Mouse (Mus musculus): ENCODE data around the gene Fezf2. TPM values are rescaled to one million over a fixed set of nuclear protein-coding genes. Genes with fewer than 3 reads are reported as not detected.

Gene Fezf2
- total RNA-seq (2021) = 10 to 100 TPM; 53.3 to 54.3 TPM

DNA sequence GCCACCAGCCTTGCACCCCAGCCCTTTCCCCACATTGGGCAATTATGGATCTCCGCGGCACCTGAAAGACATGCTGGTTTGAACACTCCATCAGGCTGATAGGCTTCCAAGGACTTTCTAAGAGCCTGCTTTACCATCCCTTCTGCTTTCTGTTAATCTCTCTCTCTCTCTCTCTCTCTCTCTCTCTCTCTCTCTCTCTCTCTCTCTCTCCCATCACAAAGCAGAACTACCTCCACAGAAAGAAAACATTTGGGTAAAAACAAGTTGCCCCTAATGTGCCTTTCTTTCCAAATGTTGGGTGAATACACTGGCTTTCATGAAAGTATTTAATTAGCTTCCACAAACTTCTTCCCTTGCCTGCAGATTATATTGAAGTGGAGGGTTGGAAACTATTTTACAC is at the start of gene Fezf2:
Fezf2 (minus strand) TSS at position 101 of the 400 bp plus-strand sequence.
- intact Hi-C loops (cut with DNase I) = loop anchor here (10.0 kb wide), 1 partner anchor 167 kb away; no protein-coding TSS in a partner anchor
- no peak for DNase-seq

DNA sequence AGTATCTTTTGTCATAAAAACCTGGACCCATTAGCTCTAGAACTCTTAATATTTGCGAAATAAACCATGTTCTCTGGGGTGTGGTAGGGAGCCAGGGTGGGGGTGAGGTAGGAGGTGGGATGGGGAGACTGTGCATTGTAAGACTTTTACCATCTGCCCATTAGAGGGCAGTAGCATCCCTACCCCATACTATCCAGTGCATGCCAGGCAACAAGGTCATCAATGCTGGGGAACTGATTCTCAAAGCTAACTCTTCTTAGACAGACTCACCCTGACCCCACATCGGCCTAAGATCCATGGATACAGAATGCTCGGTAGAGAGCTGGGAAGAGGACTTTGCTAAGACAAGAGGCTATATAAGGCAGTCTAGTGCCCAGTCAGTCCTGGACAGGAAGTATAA is 49.6 kb upstream of the Fezf2 start:
- no peak for DNase-seq
- intact Hi-C loops (cut with DNase I) = no loop called here

DNA sequence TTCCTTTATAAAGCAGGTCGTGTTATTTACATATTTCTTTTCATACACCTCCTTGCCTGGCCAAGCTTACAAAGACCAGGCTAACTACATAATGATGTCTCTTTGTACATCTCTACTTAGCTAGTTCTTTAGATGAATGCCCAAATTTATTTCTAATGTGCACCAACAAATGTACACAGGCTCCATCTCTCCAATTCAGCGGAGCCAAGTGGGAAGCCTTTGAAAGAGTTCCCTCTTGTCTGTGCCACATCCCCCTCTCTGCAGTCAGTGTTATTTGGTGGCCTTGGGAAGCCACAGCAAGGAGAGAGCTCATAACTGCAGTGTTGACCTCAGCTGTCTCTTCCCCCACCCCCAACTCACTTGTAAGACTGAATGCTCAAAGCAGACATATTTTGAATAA is 46.3 kb upstream of the Fezf2 start:
- DNase-seq = no peak
- intact Hi-C loops (cut with DNase I) = no loop called here

DNA sequence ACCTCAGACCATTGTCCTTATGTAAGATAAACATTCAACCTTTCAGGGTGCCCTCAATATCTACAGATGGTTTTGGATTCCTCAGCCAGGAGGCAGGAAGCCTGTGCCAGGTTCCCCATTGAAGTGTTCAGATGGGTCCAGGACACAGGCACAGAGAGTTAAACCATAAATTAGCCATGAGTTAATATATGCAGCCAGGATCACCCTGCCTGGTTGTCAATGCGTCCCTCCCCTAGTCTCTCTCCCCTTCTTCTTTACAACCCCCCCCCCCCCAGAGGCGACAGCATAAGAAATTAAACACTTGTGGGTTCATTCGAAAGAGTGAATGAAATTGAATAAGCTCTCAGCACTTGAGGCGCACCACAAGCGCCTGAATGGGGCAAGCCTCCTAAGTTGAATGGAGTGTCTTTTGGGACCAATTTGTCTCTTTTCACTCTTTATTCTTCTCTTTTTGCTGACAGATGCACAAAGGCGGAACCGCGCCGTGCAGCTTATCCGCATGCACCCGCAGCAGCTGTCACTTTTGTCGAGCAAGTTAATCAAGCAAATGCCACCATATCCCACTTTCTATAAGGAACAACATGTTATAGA is 45.4 kb upstream of the Fezf2 start:
- intact Hi-C loops (cut with DNase I) = no loop called here
- DNase-seq = peak; percentile 49

DNA sequence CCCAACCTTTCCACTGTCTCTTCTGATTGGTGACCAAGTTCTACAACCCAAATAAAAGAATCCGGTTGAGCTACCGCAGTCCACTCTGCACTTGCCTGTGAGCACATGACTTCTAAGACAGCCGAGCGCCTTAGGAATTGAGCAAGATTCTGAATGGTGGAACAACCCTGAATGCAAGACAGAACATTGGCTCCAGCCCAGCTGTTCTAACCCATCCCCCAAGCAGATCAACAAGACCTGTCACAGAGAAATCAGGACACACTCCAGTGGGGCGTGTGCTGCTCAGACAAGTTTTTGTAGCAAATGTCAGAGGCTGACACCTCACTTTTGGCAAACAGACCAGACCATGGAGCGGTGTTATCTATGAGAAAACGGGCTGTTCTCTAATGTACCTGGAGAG is 43.2 kb upstream of the Fezf2 start:
- peak; percentile 56 for DNase-seq
- intact Hi-C loops (cut with DNase I) = no loop called here

DNA sequence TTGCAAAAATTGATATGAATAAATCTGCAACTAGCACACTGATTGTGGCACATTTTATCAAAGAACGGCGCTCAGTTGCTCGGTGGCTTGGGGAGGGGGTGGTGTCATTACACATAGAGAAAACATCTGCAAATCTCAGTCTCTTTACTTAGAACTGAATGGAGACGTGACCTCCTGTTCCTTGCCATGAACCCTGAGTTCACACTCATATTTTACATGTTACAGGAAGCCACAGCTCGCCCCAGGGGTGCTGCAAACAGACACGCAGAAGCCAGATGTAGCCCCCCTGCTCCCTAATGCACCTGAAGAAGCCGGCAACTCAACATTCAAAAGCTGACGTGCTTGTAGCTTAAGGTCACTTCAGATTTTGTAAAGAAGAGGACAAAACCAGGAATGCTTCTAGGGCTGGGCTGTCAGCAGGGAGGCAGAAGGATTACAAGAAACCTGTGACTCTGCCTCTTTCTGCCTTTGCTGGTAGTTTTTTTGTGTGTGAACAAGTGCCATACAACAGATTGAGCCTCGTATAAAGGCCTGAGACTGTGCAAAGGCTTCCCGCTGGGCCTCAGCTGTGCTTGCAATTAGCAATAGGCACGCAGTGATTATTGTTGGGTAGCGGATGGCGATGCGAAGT is 40.9 kb upstream of the Fezf2 start:
- intact Hi-C loops (cut with DNase I) = no loop called here
- DNase-seq = peak; percentile 94

DNA sequence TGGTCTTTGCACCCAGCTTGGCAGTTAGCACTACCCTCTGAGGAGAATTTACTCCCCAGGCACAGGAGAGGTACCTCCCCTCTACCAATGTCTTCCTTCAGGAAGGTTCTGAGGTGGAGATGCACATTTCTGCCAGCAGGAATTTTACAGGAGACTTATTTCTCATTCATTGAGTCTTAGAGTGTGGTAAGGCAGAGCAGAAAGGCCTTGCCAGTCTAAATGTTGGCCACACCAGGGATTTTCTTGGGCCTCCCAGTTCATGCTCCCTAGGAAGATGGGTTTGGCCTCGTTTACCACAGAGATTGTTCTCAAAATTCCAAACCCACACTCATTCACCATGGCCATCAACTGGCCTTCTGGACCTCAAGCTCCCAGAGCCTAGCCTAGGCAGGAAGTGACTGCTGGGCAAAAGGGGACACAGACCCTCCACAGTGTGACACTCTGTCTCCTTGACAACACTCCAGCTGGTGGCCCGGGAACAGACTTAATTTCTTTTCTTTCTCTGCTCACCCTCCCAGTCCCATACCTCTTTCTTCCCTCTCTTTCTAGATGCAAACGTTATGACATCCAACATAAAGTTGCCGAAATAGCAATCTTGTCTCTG is 40.3 kb upstream of the Fezf2 start:
- intact Hi-C loops (cut with DNase I) = no loop called here
- peak; percentile 51 for DNase-seq

DNA sequence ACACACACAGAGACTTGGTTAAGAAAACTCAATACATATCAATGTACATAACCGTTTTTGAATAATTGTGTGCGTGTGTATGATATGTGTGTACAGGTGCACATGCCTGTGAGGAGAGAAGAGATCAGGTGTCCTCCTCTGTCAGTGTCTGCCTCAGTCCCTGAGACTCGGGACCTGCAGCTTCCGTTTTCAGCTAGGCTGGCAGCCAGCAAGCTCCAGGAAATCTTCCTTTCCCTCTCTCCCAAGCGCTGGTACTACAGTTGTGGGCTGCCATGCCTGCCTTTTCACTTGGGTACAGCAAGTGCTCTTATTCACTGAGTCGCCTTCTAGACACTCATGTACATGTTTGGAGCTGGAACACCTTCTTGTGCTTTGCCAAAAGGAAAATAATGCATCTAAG is 39.2 kb upstream of the Fezf2 start:
- DNase-seq = peak; percentile 38
- intact Hi-C loops (cut with DNase I) = no loop called here

DNA sequence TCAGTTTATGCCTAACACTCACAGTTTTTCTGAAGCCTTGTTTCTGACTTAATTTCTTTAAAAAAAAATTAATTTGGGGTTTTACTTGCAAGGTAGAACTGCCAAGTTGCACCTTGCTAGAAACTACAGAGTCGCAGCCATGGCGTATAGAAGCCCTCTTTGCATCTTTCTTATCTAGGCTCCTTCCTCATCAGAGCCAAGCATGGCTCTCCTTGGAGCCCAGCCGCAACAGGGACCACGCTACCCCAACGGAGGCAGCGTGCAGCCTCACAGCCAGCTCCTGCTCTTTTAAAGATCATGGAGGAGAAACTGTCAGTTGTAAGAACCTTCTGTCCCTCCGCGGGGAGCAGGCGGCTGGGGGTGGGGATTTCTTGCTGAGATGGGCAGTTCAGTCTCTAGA is 29.9 kb upstream of the Fezf2 start:
- intact Hi-C loops (cut with DNase I) = no loop called here
- DNase-seq = peak; percentile 22

DNA sequence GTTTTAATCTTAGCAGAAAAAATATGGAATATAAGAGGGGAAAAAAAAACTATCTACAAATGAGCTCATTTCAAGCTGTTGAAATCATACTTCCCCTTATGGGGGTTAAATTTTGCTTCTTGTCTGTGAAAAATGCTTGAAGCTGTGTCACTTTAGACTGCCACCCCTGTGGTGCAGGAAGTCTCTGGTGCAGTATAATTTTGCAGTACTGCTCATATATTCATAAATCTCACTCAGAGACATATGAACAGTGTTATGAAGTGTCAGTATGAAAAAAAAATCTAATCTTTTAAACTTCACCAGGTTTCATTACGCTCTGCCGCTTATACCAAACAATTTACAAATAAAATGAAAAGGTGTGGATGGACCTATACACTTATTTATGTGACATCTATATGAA is 29.3 kb upstream of the Fezf2 start:
- intact Hi-C loops (cut with DNase I) = no loop called here
- DNase-seq = no peak

DNA sequence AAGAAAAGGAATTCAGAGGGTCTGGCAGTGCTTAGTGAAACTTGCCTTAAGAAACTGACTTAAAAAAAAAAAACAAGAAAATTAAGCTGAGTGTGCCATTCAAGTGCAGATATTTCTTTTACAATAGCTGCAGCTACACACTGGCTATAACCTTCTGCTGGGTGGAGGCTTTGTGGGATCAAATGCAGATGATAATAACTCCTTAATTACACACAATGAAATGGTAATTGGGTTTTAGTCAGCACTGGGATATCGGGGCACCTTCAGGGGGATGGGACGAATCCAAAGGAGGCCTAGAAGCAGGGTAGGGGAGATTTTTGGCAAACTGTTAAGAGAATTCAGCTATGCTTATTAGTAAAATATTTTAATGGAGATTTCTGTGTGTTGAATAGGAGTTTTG is 27.5 kb upstream of the Fezf2 start:
- no peak for DNase-seq
- intact Hi-C loops (cut with DNase I) = no loop called here

DNA sequence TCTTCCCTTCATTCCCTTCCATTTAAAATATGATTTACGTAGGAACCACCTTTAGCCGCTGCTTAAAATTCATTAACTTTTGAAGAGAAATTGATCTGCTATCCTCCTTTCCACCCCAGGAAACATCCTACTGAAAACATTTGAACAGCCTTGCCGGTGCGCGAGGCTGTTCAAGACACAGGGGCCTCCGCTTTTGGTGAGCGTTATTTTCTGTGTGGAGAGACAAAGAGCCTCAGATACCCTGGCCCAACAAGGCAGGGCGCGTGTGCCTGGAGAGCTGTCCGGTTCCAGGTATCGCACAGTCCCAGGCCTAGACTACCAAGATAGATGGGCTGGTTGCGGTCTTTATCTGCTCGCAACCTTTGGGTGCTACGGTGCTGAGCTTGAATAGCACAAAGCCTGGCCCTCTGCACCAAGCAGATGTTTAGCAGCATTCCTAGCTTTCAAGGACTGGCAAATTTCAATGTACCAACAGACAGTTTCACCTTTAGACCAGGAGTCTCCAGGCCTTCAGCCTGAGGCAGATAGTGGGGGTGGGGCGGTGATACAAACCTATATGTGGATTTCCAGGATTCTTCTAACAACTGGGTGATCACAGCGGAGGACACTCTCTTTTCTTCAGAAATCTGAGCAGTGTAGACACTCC is 2.4 kb upstream of the Fezf2 start:
- DNase-seq = no peak
- intact Hi-C loops (cut with DNase I) = no loop called here

DNA sequence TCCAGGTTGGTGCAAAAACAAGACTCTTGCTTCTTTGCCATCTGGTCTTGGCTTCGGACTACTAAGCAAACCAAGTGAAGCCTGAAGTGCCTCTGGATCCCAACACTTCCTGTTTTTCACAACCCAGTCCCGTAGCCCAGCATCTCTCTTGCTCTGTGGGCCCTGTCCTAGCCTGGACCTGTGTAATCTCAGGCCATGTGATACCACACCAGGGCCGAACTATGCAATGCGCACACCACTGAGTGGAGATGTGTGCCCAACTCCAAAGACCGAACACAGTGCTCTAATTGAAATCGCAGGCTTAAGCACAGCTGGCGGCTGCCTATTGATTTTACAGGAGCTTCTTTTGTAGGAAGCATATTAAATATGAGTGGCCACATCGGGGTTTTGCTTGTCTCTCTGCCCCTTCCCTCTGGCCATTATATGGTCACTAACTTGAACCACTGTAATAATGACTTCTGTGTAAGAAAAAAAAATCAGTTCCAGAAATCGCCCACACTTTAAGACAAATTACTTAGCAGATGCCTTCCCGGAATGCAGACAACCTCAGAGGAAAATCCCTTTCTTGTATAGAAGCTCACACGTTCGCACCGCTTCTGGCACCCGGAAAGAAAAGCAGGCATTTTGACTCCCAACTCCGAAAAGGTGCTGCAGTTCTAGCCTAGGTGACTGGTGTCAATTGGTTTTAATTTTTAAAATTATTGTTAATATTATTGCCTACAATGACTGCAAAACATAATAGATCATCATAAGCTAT is 1.5 kb upstream of the Fezf2 start:
- intact Hi-C loops (cut with DNase I) = loop anchor here (10.0 kb wide), 1 partner anchor 165 kb away; no protein-coding TSS in a partner anchor
- DNase-seq = no peak

DNA sequence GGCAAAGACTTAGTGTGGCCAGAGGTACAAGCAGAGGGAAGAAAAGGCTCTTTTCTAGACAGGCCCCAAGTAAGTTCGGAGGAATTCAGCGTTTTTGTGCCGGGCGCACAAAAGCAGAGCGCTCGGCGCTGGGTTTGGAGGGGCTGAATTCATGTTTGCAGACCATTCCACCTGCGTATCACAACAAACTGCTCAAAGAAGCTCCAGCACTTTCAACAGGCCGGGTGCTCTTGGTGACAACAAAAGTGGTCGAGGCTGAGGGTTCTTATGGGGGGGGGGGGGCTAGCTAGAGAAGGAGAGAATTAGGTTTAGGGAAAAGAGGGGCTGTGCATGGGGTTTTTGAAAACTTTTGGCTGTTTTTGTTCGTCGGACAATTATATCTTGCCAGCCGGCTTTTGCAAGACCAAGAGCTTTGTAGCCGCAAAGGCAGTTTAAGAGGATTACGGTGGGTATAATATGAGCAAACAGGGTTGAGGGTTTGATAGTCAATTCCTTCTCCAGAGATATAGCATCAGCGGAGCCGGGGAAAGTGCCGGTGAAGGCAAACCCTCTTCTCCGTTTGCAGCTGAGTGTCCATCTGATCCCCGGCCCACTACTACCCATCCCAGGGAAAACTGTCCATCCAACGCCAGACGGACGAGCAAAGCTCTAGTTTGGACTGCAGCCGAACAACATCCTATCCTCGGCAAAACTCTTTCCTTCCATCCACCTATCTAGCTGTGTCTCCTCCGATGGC is 956 bp downstream of the Fezf2 start:
- intact Hi-C loops (cut with DNase I) = loop anchor here (10.0 kb wide), 1 partner anchor 168 kb away; no protein-coding TSS in a partner anchor
- DNase-seq = no peak

DNA sequence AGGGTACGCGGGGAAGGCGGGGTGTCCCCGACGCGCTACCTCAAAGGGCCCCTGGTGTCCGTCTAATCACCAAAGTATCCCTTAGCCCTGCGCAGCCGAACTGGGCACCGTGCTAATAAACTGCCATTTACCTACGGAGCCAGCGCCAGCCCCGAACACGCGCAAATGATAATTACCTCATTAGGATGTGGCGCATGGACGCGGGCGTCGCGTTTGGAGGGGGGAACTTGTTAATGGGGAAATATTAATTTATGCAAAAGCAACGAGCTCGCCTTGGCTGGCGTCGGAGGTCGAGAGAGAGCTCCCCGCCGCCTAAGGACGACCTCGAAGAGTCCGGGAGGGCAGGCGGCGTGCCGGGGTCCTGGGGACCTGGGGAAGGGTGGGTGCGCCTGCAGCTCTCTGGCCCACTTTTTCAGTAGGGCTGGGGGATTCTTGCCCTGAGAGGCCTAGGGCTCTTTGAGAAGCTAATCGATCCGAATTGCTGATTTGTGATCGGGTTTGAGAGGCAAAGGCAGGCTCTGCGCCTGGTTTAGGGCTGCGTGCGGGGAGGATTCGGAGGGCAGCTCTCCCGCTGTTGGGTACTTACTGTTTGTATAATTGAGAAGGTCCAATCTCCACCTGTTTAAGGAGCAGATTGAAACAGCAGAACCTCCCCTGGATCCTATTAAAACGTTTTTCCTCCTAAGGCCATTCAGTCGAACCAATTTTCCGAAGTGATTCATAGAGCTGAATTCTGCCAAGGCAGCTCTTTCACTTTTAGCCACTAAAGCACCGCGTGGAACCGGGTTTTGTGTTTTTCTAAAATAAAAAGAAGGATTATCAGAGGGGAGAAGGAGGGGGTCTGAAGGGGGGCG is 1.8 kb downstream of the Fezf2 start:
- intact Hi-C loops (cut with DNase I) = loop anchor here (10.0 kb wide), 1 partner anchor 169 kb away; no protein-coding TSS in a partner anchor

DNA sequence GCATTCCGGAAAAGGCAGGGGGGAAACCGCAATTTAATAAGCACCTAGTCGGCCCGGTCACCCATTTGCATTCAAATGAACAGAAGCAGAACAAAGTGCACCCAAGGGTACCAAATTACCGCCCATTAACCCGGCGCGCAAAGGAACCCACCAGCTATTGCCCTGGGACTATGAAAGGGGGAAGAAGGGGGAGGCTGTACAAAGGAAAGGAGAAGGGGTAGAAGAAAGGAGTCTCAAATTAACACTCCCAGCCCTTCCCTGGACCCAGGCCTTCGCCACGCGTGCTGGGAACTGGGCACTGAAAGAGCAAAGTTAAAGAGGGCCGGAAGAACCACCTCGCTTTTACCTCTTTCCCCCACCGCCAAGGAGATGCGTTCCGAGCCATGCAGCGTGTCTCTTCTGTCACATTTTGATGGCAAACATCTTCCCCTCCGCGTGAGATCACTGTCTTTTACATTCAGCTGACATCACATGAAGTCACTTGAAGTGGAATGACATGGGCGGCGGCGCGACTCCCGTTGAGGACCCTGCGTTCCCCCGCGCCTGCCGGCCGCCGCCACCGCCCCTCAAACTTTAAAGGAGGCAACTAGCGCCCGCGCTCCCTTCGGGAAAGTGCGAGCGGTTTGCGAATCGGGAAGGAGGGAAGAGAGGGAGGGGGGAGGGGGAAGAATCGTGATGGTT is 2.6 kb downstream of the Fezf2 start:
- DNase-seq = no peak

More for the DNA sequence above, 1.8 kb downstream of the Fezf2 start:
- no peak for DNase-seq

DNA sequence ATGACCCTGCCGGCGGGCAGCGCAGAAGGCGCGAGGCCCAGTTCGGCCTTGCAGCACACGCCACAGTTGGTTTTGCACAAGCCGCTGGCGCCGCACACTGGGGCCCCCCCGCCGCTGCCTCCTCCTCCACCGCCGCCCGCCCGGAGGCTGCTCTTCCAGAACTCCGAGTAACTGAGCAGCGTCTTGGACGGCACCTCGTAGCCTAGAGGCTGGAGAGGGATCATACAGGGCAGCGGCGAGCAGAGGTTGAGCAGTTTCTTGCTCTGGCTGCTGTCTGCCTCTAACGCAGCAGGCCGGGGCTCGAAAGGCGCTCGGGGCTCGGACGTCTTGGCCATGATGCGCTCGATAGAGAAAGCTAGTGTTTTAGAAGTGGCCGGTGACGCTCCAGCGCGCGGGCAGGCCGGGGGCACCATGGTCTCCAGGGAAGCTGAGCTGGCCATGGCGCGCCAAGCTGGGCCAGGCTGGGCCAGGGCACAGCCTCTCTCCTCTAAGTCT is 3.2 kb downstream of the Fezf2 start:
- intact Hi-C loops (cut with DNase I) = loop anchor here (5.0 to 10.0 kb wide), 2 partner anchors 42 to 170 kb away; no protein-coding TSS in a partner anchor
- no peak for DNase-seq

More for the DNA sequence above, 2.6 kb downstream of the Fezf2 start:
- intact Hi-C loops (cut with DNase I) = loop anchor here (10.0 kb wide), 1 partner anchor 169 kb away; no protein-coding TSS in a partner anchor

DNA sequence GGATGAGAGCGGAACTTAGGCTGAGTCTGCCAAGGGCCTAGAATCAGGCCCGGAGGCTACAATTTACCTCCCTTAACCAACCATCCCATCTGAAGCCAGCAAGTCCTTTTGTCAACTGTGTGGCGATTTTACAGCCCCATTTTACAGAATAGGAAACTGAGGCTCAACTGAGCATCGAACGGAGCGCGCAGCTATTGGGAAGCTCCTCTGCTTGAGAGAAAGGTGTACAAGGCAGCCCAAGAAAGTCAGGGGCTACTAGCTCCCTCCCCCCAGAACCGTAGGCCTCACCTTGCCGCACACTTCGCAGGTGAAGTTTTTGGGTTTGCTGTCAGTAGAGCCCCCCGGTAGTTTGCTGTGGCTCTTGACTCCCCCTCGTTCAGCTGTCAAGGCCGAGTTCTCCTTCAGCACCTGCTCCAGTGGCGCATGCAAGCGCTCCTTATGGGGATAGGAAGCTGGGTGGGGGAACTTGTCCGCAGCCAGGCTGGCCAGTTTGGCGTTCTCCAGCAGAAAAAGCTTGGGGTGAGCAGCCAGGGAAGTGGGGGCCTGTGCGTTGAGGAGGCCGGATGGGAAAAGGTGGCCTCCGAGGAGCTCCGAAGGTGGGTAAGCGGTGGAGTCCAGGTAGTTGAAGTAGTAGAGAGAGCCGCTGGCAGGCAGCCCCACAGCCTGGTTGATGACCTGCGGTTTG is 3.8 kb downstream of the Fezf2 start:
- intact Hi-C loops (cut with DNase I) = loop anchor here (5.0 to 10.0 kb wide), 2 partner anchors 42 to 171 kb away; no protein-coding TSS in a partner anchor
- no peak for DNase-seq
